Mouse (Mus musculus) liver, postnatal 0 days (tissue): ENCODE data around the gene Gpr155.

ENCODE experiments used
- CTCF ChIP-seq: sonication (generic); IDR thresholded peaks from 2 replicates; pipeline ENCODE4 v1.5.1; 2016; ENCODE audit warnings: antibody characterized with exemption, low read depth
- EP300 ChIP-seq: IDR thresholded peaks from 2 replicates; pipeline ENCODE4 v1.6.1; 2016; ENCODE audit warnings: antibody characterized with exemption, low read depth, mild to moderate bottlenecking

DNA sequence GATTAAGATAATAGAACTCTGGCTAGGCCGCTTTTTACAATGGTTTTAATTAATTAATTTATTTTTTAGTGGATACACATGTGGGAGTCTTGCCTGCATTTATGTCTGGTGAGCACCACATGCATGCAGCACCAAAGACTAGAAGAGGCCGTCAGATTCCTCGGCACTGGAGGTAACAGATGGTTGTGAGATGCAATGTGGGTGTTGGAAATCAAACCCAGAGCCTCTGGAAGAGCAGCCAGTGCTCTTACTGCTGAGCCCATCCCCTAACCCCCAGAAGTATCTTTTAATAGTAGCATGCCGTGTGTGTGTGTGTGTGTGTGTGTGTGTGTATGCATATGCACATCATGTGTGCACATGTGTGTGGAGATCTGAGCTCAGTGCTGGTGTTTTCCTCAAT lies 41.2 kb downstream of the Gpr155 start:
- TF ChIP-seq EP300, result no peak
- no peak for TF ChIP-seq CTCF
